Mouse (Mus musculus) forebrain, postnatal 0 days (tissue): Measurements from ENCODE around the gene 1700024G13Rik. TPM values are rescaled to one million over a fixed set of nuclear protein-coding genes. Genes with fewer than 3 reads are reported as not detected.
A peak's percentile ranks its signal among the peaks of the same experiment; 100 is the strongest.

Experiments used
- ATAC-seq: fragments of 200-750 bp; cut with Nextera tagmentation; 2 replicates; pipeline ENCODE4 v1.8.0; 2017; ENCODE audit warnings: mild to moderate bottlenecking, moderate library complexity
- DNase-seq: peaks from one replicate; pipeline ENCODE4 v3.0.0-alpha.2; 2015
- H3K27ac ChIP-seq: fragments of 300-500 bp; sonication (generic); 2 replicates; pipeline ENCODE4 v1.5.1; 2014; ENCODE audit warnings: low read depth, mild to moderate bottlenecking, antibody characterized with exemption, low read length, moderate library complexity, mixed read lengths
- H3K27me3 ChIP-seq: fragments of 300-500 bp; sonication (generic); 2 replicates; pipeline ENCODE4 v1.6.1; 2014; ENCODE audit warnings: mild to moderate bottlenecking, low read length, mixed read lengths; ENCODE audit not compliant: insufficient read depth
- H3K36me3 ChIP-seq: fragments of 300-500 bp; sonication (generic); 2 replicates; pipeline ENCODE4 v1.6.1; 2014; ENCODE audit warnings: mild to moderate bottlenecking, moderate library complexity; ENCODE audit not compliant: insufficient read depth
- H3K4me1 ChIP-seq: fragments of 300-500 bp; sonication (generic); 2 replicates; pipeline ENCODE4 v1.6.1; 2014; ENCODE audit warnings: antibody characterized with exemption; ENCODE audit not compliant: insufficient read depth
- H3K4me2 ChIP-seq: fragments of 300-500 bp; sonication (generic); 2 replicates; pipeline ENCODE4 v1.6.1; 2014; ENCODE audit warnings: low read depth, mild to moderate bottlenecking, moderate library complexity
- H3K4me3 ChIP-seq: fragments of 300-500 bp; sonication (generic); 2 replicates; pipeline ENCODE4 v1.5.1; 2014; ENCODE audit warnings: low read depth, low read length, mixed read lengths
- H3K9ac ChIP-seq: fragments of 300-500 bp; sonication (generic); 2 replicates; pipeline ENCODE4 v1.6.1; 2014; ENCODE audit warnings: mild to moderate bottlenecking
- H3K9me3 ChIP-seq: fragments of 300-500 bp; sonication (generic); 2 replicates; pipeline ENCODE4 v1.6.1; 2016; ENCODE audit warnings: low read length
- CTCF ChIP-seq: sonication (generic); IDR thresholded peaks from 2 replicates; pipeline ENCODE4 v1.5.1; 2016; ENCODE audit warnings: antibody characterized with exemption, control low read depth, low read depth
- WGBS: fragments of 180-500 bp; shearing (Covaris S2); extraction: QIAGEN DNeasy Blood & Tissue Kit; methylation state at CpG from one replicate; pipeline ENCODE4 v1.1.7; 2014; 5-methylcytosine and 5-hydroxymethylcytosine counted together
- polyA plus RNA-seq: library from polyadenylated mRNA; unstranded; fragments of >200 nt; fragmentation: Nextera tagmentation; extraction: Ambion mirVana; gene quantifications from 2 replicates; pipeline ENCODE4 v1.2.1, GENCODE M21; 2015
- total RNA-seq: library from RNA; depleted of rRNA; stranded (reverse); fragments of >200 nt; gene quantifications from 2 replicates; pipeline ENCODE4 v1.2.3, GENCODE M21; 2014; rRNA removed

1700024G13Rik gene
- total and polyA plus RNA-seq, 2 experiments from 2014 or later, result 0.38 to 1.1 TPM

DNA sequence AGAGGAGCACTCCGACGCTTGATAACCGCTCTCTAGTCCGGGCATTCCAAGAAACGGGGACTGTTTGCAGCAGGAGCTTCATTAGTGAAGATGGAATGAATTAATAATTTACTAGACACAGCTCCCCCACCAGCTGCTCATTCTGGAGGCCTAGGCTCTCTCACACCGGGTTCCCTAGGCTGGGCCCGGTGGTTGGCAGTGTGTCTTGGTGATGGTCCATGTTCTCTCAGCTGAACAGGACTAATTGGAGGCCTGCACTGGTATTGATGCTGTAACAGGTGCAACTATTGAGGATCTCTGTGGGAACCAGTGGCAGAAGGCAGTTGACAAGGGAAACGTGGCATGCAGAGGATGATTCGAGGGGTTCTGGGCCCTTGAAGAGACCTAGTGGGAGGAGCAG lies 60.8 kb downstream of the 1700024G13Rik start:
- ATAC-seq (peak; percentile 55), DNase-seq (peak; percentile 12)
- WGBS, result 79% methylated on average over 9 of the region's 9 CpGs
- H3K27me3 ChIP-seq, result no peaks in the 10 kb centered on the region
- no peak overlapping the region for H3K27ac ChIP-seq
- H3K36me3 ChIP-seq, result peaks cover 6% of the 10 kb centered on the region; the same call in 1 of the 2 replicates
- H3K9me3 ChIP-seq, result no peaks in the 10 kb centered on the region
- no peak for TF ChIP-seq CTCF
- H3K9ac ChIP-seq, result no peak overlapping the region
- H3K4me1 ChIP-seq, result peaks cover 3% of the 10 kb centered on the region; the same call in 1 of the 2 replicates
- H3K4me3 ChIP-seq, result no peak overlapping the region
- no peak overlapping the region for H3K4me2 ChIP-seq

Other genes with a start within 250 kb of the 1700024G13Rik start
- gene Msmb, start 246.4 kb downstream of the 1700024G13Rik start, total RNA-seq, result not detected in 2 replicates
- not detected in 2 replicates for gene Msmb, start 246.4 kb downstream of the 1700024G13Rik start, polyA plus RNA-seq
- gene Ncoa4, start 228.5 kb downstream of the 1700024G13Rik start, total RNA-seq, result 143 and 153 TPM in 2 replicates
- gene Ncoa4, start 228.5 kb downstream of the 1700024G13Rik start, polyA plus RNA-seq, result 77.9 and 83.8 TPM in 2 replicates
- 123 and 160 TPM in 2 replicates for gene Timm23, start 186.5 kb downstream of the 1700024G13Rik start, total RNA-seq
- gene Timm23, start 186.5 kb downstream of the 1700024G13Rik start, polyA plus RNA-seq, result 253 and 292 TPM in 2 replicates
- 46.9 and 56.0 TPM in 2 replicates for gene Parg, start 186.4 kb downstream of the 1700024G13Rik start, total RNA-seq
- 27.8 and 28.9 TPM in 2 replicates for gene Parg, start 186.4 kb downstream of the 1700024G13Rik start, polyA plus RNA-seq
- gene Ogdhl, start 66.4 kb downstream of the 1700024G13Rik start, total RNA-seq, result 23.2 and 32.0 TPM in 2 replicates
- 17.5 and 23.3 TPM in 2 replicates for gene Ogdhl, start 66.4 kb downstream of the 1700024G13Rik start, polyA plus RNA-seq
- gene Slc18a3, start 76.5 kb upstream of the 1700024G13Rik start, total RNA-seq, result 2.2 and 2.4 TPM in 2 replicates
- 3.0 and 4.4 TPM in 2 replicates for gene Slc18a3, start 76.5 kb upstream of the 1700024G13Rik start, polyA plus RNA-seq
- gene Chat, start 77.6 kb upstream of the 1700024G13Rik start, total RNA-seq, result 0.69 and 0.90 TPM in 2 replicates
- 0.15 and 0.47 TPM in 2 replicates for gene Chat, start 77.6 kb upstream of the 1700024G13Rik start, polyA plus RNA-seq
- gene Ercc6, start 125.1 kb upstream of the 1700024G13Rik start, total RNA-seq, result 15.2 and 18.0 TPM in 2 replicates
- gene Ercc6, start 125.1 kb upstream of the 1700024G13Rik start, polyA plus RNA-seq, result 12.6 and 19.5 TPM in 2 replicates
- gene Prrxl1, start 211.0 kb upstream of the 1700024G13Rik start, total RNA-seq, result 0.05 and 0.23 TPM in 2 replicates
- gene Prrxl1, start 211.0 kb upstream of the 1700024G13Rik start, polyA plus RNA-seq, result 0.10 and 0.13 TPM in 2 replicates